Mouse (Mus musculus): ENCODE data around the gene Ush1c. TPM values are rescaled to one million over a fixed set of nuclear protein-coding genes. Genes with fewer than 3 reads are reported as not detected.
A peak's percentile ranks its signal among the peaks of the same experiment; 100 is the strongest.
"Not testable (repeated sequence)": the region's sequence is repeated elsewhere in the genome, so short reads cannot be mapped to it uniquely, and the experiment has no call there.

The Ush1c gene
- polyA plus RNA-seq, 1 experiment from 2014 or later, result 2.3 TPM

DNA sequence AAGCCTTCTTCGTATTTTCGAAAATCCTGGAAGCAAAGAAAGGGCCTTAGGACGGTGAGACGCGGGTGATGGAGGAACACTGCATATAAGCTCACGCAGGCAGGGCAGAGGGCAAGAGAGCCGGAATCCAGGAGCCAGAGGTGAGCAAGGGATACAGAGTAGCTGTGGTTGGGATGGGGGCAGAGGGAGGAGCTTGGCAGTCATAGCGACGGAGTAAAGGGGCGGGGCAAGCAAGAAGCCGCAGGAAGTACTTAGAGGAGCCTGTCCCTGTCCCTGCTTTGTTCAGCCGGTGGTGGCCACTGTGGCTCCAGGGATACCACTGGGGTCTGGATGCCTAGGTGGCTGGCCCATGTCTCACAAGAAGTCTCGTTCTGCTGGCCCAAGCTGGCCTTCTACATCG, 36.7 kb downstream of the Ush1c start:
- ATAC-seq (replicated peaks), result no peak
- Histone ChIP-seq H3K4me1 (peaks cover 9% of the 10 kb centered on the region), H3K27ac (no peak overlapping the region), H3K4me2 (peak overlapping the region; percentile 2; the same call in 1 of the 2 replicates), H3K4me3 (no peak overlapping the region), H3K9ac (no peak overlapping the region), H3K36me3 (replicated peaks) (no peaks in the 10 kb centered on the region), H3K9me3 (no peaks in the 10 kb centered on the region), H3K27me3 (replicated peaks) (no peaks in the 10 kb centered on the region)
- WGBS, result 13% methylated on average over 14 of the region's 14 CpGs

DNA sequence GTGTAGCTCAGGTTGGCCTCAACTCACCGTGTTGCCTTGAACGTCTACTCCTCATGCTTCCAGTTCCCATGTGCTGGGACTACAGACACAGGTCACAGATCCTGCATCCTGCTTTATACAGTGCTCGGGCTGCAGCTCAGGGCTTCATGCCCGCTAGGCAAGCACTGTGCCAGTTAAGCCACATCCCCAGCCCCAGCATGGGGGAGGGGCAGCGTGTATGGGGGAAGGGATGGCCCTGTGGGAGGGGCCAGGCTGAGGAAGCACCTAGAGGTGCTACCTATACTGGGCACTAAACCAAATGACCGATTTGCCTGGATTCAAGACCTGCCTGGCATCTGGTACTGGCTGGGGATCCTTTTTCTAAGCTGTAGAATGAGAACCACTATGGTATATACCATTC, 38.3 kb downstream of the Ush1c start:
- WGBS, result 69% methylated on average over 6 of the region's 6 CpGs
- no peaks in the 10 kb centered on the region for H3K27me3 ChIP-seq (replicated peaks)
- H3K9me3 ChIP-seq, result no peaks in the 10 kb centered on the region
- no peaks in the 10 kb centered on the region for H3K36me3 ChIP-seq (replicated peaks)
- H3K27ac ChIP-seq, result no peak overlapping the region
- ATAC-seq (replicated peaks), result no peak
- no peak overlapping the region for H3K4me3 ChIP-seq
- no peak overlapping the region for H3K4me2 ChIP-seq
- peaks cover 9% of the 10 kb centered on the region for H3K4me1 ChIP-seq
- H3K9ac ChIP-seq, result no peak overlapping the region

DNA sequence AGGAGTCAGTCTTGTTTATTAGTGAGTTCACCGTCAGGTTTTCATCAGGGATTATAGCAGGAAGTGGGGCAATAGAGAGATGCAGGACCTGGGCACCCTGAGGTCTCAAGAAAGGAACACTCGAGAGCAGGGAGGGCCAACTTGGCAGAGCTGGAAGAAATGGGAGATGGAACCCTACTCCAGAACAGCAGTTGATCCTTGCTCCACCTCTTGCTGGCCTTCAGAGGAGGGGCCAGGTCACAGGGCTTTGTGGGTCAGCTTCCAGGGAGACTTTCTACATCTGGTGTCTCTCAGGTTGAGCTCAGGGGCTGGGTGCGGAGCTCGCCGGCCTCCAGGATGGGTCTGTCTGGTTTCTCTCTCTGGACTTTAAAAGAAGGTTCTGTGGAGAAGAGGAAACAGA, 42.9 kb downstream of the Ush1c start:
- Histone ChIP-seq H3K4me1 (no peaks in the 10 kb centered on the region), H3K4me3 (no peak overlapping the region), H3K4me2 (no peak overlapping the region), H3K27ac (no peak overlapping the region), H3K36me3 (replicated peaks) (no peaks in the 10 kb centered on the region), H3K9me3 (no peaks in the 10 kb centered on the region), H3K9ac (no peak overlapping the region), H3K27me3 (replicated peaks) (no peaks in the 10 kb centered on the region)
- WGBS, result 91% methylated on average over 5 of the region's 5 CpGs
- ATAC-seq (replicated peaks), result no peak

GRCm38 (mm10) chr7:46184232-46184631, 54.1 kb downstream of the Ush1c start:
- H3K27ac ChIP-seq, result no peak overlapping the region
- H3K36me3 ChIP-seq (replicated peaks), result no peaks in the 10 kb centered on the region
- no peak overlapping the region for H3K4me3 ChIP-seq
- H3K4me2 ChIP-seq, result no peak overlapping the region
- H3K9me3 ChIP-seq, result no peaks in the 10 kb centered on the region
- no peak for ATAC-seq (replicated peaks)
- H3K9ac ChIP-seq, result no peak overlapping the region
- H3K27me3 ChIP-seq (replicated peaks), result peaks cover 16% of the 10 kb centered on the region
- H3K4me1 ChIP-seq, result peaks cover 2% of the 10 kb centered on the region; the same call in 1 of the 2 replicates

GRCm38 (mm10) chr7:46181590-46181989, 56.7 kb downstream of the Ush1c start:
- no peak overlapping the region for H3K4me2 ChIP-seq
- 4% methylated on average over 3 of the region's 3 CpGs for WGBS
- peaks cover 29% of the 10 kb centered on the region for H3K27me3 ChIP-seq (replicated peaks)

DNA sequence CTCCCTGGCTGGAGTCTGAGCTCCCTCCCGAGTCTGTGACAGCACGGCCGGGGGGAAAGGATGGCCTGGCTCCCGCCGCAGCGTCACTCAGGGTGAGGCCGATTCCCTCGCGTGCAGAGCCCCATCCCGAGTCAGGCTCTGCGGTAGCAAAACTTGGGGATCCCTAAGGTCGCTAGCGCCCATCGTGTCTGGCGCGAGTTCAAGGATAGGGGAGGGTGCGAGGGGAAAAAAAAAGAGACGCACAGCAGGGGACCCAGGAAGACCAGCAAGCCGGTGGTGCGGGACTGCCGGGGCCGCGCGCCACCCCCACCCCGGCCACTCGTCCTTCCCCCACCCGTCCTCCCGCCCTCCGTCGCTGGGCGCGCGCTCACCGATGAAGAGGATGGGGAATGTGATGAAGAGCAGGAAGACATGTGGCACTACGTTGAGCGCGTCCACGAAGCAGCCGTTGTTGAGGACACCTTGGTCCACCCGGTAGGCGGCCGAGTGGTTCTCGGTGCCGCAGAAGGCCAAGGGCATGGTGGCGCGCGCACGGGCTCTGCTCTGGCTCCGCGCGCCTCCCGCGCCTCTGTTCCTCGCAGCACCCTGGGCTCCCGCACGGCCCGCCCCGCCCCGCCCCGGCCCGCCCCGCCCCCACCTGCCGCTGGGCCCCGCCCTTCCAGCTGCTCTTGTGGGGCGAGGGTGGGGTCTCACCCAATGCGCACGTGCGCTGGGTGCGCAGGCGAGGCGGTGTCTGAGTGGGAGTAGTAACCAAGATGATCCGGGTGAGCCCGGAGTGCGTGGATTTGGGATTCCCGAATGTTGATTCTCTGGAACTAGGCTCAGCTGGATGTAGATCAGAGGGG, 58.6 kb downstream of the Ush1c start, which contains the start of gene Abcc8:
TSS of gene Abcc8 (minus strand) at position 603 of the 845 bp plus-strand sequence.
- Histone ChIP-seq H3K9me3 (no peaks in the 10 kb centered on the region), H3K4me2 (peak within 1 kb of the TSS; percentile 85), H3K27me3 (replicated peaks) (peaks cover 29% of the 10 kb centered on the region), H3K4me1 (peaks cover 3% of the 10 kb centered on the region; the same call in 1 of the 2 replicates), H3K36me3 (replicated peaks) (no peaks in the 10 kb centered on the region), H3K9ac (peak within 1 kb of the TSS; percentile 33), H3K27ac (no peak within 1 kb of the TSS), H3K4me3 (peak within 1 kb of the TSS; percentile 43)
- under 1% methylated on average over 74 of the region's 75 CpGs for WGBS
- peak; percentile 67 for ATAC-seq (replicated peaks)

More at GRCm38 (mm10) chr7:46181590-46181989, 56.7 kb downstream of the Ush1c start:
- H3K9ac ChIP-seq, result no peak overlapping the region
- no peak overlapping the region for H3K27ac ChIP-seq
- no peaks in the 10 kb centered on the region for H3K9me3 ChIP-seq
- H3K36me3 ChIP-seq (replicated peaks), result no peaks in the 10 kb centered on the region
- ATAC-seq (replicated peaks), result peak; percentile 65
- H3K4me3 ChIP-seq, result no peak overlapping the region
- H3K4me1 ChIP-seq, result peaks cover 3% of the 10 kb centered on the region; the same call in 1 of the 2 replicates

DNA sequence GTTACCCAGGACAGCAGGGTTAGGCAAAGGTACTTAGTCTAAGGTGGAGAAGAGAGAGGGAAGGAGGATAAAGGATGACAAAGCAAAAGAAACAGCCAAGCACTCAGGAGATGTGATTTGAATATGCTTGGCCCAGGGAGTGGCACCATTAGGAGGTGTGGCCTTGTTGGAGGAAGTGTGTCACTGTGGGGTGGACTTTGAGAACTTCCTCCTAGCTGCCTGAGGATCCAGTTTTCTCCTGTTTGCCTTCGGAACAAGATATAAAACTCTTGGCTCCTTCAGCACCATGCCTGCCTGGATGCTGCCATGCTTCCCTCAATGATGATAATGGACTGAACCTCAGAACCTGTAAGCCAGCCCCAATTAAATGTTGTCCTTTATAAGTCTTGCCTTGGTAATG, 69.3 kb downstream of the Ush1c start:
- not testable (repeated sequence) for H3K4me1 ChIP-seq; H3K9ac ChIP-seq; H3K36me3 ChIP-seq (replicated peaks); H3K9me3 ChIP-seq; H3K27me3 ChIP-seq (replicated peaks); H3K4me3 ChIP-seq; H3K27ac ChIP-seq; ATAC-seq (replicated peaks); H3K4me2 ChIP-seq
- 93% methylated on average over 1 of the region's 1 CpGs for WGBS

DNA sequence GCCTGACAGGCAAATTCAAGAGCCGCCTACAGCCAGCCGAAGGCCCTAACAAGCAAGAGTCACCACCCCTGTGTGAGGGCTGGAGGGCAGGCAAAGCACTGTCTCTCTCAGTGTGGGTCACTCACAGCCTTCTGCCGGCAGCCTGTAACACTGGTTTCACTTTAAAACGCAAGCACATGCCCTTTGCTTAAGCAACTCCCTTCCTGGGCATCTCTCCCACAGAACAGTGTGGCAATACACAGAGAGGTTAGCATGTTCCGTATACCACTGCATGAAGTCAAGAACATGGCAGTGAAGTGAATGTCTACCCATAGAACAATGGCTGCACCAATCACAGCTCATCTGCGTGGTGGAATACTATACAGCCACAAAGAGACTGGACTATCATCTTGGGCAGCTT, 69.9 kb downstream of the Ush1c start:
- Histone ChIP-seq H3K9me3 (no peaks in the 10 kb centered on the region), H3K4me1 (no peaks in the 10 kb centered on the region), H3K4me3 (no peak overlapping the region), H3K9ac (no peak overlapping the region), H3K27me3 (replicated peaks) (no peaks in the 10 kb centered on the region), H3K27ac (no peak overlapping the region), H3K4me2 (no peak overlapping the region), H3K36me3 (replicated peaks) (no peaks in the 10 kb centered on the region)
- ATAC-seq (replicated peaks), result no peak
- WGBS, result 92% methylated on average over 6 of the region's 6 CpGs

GRCm38 (mm10) chr7:46167901-46168300, 70.4 kb downstream of the Ush1c start:
- no peak for ATAC-seq (replicated peaks)
- Histone ChIP-seq H3K9ac (no peak overlapping the region), H3K27me3 (replicated peaks) (no peaks in the 10 kb centered on the region), H3K27ac (no peak overlapping the region), H3K4me2 (no peak overlapping the region), H3K36me3 (replicated peaks) (no peaks in the 10 kb centered on the region), H3K9me3 (no peaks in the 10 kb centered on the region), H3K4me3 (no peak overlapping the region), H3K4me1 (no peaks in the 10 kb centered on the region)
- WGBS, result 90% methylated on average over 7 of the region's 7 CpGs

- ATAC-seq (replicated peaks), result no peak
- Histone ChIP-seq H3K36me3 (replicated peaks) (no peaks in the 10 kb centered on the region), H3K4me1 (0 out of 2 replicates have a peak, but pooled peaks cover 5% of the 10 kb centered on the region), H3K9ac (no peak overlapping the region), H3K27me3 (replicated peaks) (no peaks in the 10 kb centered on the region), H3K4me2 (no peak overlapping the region), H3K4me3 (no peak overlapping the region), H3K27ac (no peak overlapping the region), H3K9me3 (no peaks in the 10 kb centered on the region)
- 96% methylated on average over 11 of the region's 11 CpGs for WGBS
Observed at GRCm38 (mm10) chr7:46165876-46166275, 72.4 kb downstream of the Ush1c start.

DNA sequence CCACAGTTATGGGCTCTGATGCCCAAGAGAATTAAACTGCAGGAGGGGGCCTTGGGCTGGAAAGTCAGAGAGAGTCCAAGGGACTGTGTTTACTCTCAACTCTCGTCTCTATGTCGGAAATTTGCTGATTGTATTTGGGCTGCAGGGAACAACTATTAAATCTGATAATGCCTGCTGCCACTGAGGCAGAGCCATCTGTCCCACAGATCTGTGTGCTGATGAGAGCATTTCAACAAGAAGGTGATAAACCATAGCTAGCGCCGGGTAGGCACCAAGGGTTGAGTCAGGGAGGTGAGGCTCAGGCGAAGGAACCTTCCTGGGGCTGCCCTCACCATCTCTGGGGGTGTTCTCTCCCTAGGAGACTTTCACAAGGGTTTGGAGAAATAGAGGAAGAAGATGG, 75.6 kb downstream of the Ush1c start:
- H3K9me3 ChIP-seq, result no peaks in the 10 kb centered on the region
- 0 out of 2 replicates have a peak, but pooled peaks cover 5% of the 10 kb centered on the region for H3K4me1 ChIP-seq
- H3K36me3 ChIP-seq (replicated peaks), result no peaks in the 10 kb centered on the region
- WGBS, result 85% methylated on average over 5 of the region's 5 CpGs
- no peak overlapping the region for H3K9ac ChIP-seq
- H3K27me3 ChIP-seq (replicated peaks), result no peaks in the 10 kb centered on the region
- no peak overlapping the region for H3K4me2 ChIP-seq
- no peak overlapping the region for H3K27ac ChIP-seq
- H3K4me3 ChIP-seq, result no peak overlapping the region
- no peak for ATAC-seq (replicated peaks)

DNA sequence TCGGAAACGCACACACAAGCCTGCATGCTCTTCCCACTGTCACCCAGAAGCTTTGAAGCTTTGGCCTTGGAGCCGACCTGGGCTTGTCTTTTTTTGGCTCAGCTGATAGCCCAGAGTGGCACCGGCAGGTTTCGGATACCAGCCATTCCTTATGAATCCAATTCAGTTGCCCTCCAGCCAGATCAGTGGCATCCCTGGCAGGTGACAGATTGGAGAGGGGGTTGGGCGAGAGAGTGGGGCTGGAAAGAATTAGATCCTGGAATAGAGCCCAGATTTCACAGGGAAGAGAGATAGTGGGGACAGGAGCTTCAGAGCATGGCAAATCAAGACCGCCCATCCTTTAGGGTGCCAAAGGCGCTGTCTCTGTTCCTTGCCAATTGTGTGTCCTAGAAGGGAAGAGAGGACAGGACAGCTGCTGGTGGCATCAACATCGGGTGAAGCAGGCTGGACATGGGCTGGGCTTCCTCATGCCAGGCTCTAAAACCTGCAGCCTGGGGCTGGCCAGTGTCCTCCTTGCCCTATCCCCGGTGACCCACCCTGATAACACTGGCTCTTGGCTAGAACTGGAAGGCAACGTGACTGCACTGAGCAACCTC, 76.1 kb downstream of the Ush1c start:
- Histone ChIP-seq H3K4me3 (no peak overlapping the region), H3K36me3 (replicated peaks) (no peaks in the 10 kb centered on the region), H3K27ac (no peak overlapping the region), H3K9ac (no peak overlapping the region), H3K4me2 (no peak overlapping the region), H3K27me3 (replicated peaks) (no peaks in the 10 kb centered on the region), H3K9me3 (no peaks in the 10 kb centered on the region), H3K4me1 (0 out of 2 replicates have a peak, but pooled peaks cover 5% of the 10 kb centered on the region)
- ATAC-seq (replicated peaks), result no peak
- WGBS, result 64% methylated on average over 11 of the region's 11 CpGs
